Mouse (Mus musculus): ENCODE data around the gene Irf2bp2. TPM values are rescaled to one million over a fixed set of nuclear protein-coding genes. Genes with fewer than 3 reads are reported as not detected.

Gene Irf2bp2
- polyA plus RNA-seq, 1 experiment from 2014 or later = 7.7 TPM

GRCm38 (mm10) chr8:126583534-126583933, 10.3 kb downstream of the Irf2bp2 start:
- Histone ChIP-seq H3K36me3 (no peaks in the 10 kb centered on the region), H3K4me2 (replicated peaks) (peak overlapping the region; percentile 100), H3K9me3 (no peaks in the 10 kb centered on the region), H3K4me1 (peaks cover 50% of the 10 kb centered on the region), H3K4me3 (peak overlapping the region; percentile 58), H3K9ac (replicated peaks) (peak overlapping the region; percentile 74; the same call in 1 of the 2 replicates), H3K27me3 (0 out of 2 replicates have a peak, but pooled peaks cover 5% of the 10 kb centered on the region), H3K27ac (replicated peaks) (peak overlapping the region; percentile 83)
- ATAC-seq (ENCODE audit: low FRiP score, low read depth) = peak; percentile 42
- WGBS = 3% methylated on average over 13 of the region's 13 CpGs

- no peaks in the 10 kb centered on the region for H3K36me3 ChIP-seq
- ATAC-seq (ENCODE audit: low FRiP score, low read depth) = no peak
- no peak overlapping the region for H3K9ac ChIP-seq (replicated peaks)
- 0 out of 2 replicates have a peak, but pooled peaks cover 5% of the 10 kb centered on the region for H3K27me3 ChIP-seq
- WGBS = 28% methylated on average over 2 of the region's 2 CpGs
- H3K4me3 ChIP-seq = no peak overlapping the region
- H3K4me1 ChIP-seq = peaks cover 47% of the 10 kb centered on the region
- H3K9me3 ChIP-seq = no peaks in the 10 kb centered on the region
- H3K4me2 ChIP-seq (replicated peaks) = peak overlapping the region; percentile 100; the same call in 1 of the 2 replicates
- H3K27ac ChIP-seq (replicated peaks) = peak overlapping the region; percentile 42
Measured at GRCm38 (mm10) chr8:126583018-126583417, 10.8 kb downstream of the Irf2bp2 start.

GRCm38 (mm10) chr8:126582509-126582908, 11.3 kb downstream of the Irf2bp2 start:
- WGBS = 34% methylated on average over 6 of the region's 6 CpGs
- Histone ChIP-seq H3K9ac (replicated peaks) (no peak overlapping the region), H3K4me1 (peaks cover 41% of the 10 kb centered on the region), H3K9me3 (no peaks in the 10 kb centered on the region), H3K4me2 (replicated peaks) (no peak overlapping the region), H3K27me3 (0 out of 2 replicates have a peak, but pooled peaks cover 5% of the 10 kb centered on the region), H3K4me3 (no peak overlapping the region), H3K27ac (replicated peaks) (peak overlapping the region; percentile 42; the same call in 1 of the 2 replicates), H3K36me3 (no peaks in the 10 kb centered on the region)
- ATAC-seq (ENCODE audit: low FRiP score, low read depth) = no peak

- Histone ChIP-seq H3K36me3 (no peaks in the 10 kb centered on the region), H3K27me3 (0 out of 2 replicates have a peak, but pooled peaks cover 5% of the 10 kb centered on the region), H3K4me2 (replicated peaks) (no peak overlapping the region), H3K9ac (replicated peaks) (no peak overlapping the region), H3K4me1 (peaks cover 35% of the 10 kb centered on the region), H3K27ac (replicated peaks) (no peak overlapping the region), H3K9me3 (no peaks in the 10 kb centered on the region), H3K4me3 (no peak overlapping the region)
- ATAC-seq (ENCODE audit: low FRiP score, low read depth) = no peak
- 91% methylated on average over 6 of the region's 6 CpGs for WGBS
Measured at GRCm38 (mm10) chr8:126581662-126582061, 12.1 kb downstream of the Irf2bp2 start.

- H3K27me3 ChIP-seq = 0 out of 2 replicates have a peak, but pooled peaks cover 5% of the 10 kb centered on the region
- H3K4me3 ChIP-seq = no peak overlapping the region
- H3K36me3 ChIP-seq = no peaks in the 10 kb centered on the region
- no peaks in the 10 kb centered on the region for H3K9me3 ChIP-seq
- H3K4me1 ChIP-seq = peaks cover 31% of the 10 kb centered on the region
- H3K9ac ChIP-seq (replicated peaks) = no peak overlapping the region
- no peak overlapping the region for H3K27ac ChIP-seq (replicated peaks)
- over 99% methylated on average over 4 of the region's 4 CpGs for WGBS
- ATAC-seq (ENCODE audit: low FRiP score, low read depth) = no peak
- H3K4me2 ChIP-seq (replicated peaks) = no peak overlapping the region
Measured at GRCm38 (mm10) chr8:126580826-126581225, 13.0 kb downstream of the Irf2bp2 start.

GRCm38 (mm10) chr8:126580086-126580485, 13.7 kb downstream of the Irf2bp2 start:
- ATAC-seq (ENCODE audit: low FRiP score, low read depth) = no peak
- no peak overlapping the region for H3K27ac ChIP-seq (replicated peaks)
- H3K4me1 ChIP-seq = peaks cover 23% of the 10 kb centered on the region
- H3K36me3 ChIP-seq = no peaks in the 10 kb centered on the region
- no peaks in the 10 kb centered on the region for H3K9me3 ChIP-seq
- 94% methylated on average over 1 of the region's 1 CpGs for WGBS
- no peak overlapping the region for H3K4me3 ChIP-seq
- H3K9ac ChIP-seq (replicated peaks) = no peak overlapping the region
- H3K27me3 ChIP-seq = 0 out of 2 replicates have a peak, but pooled peaks cover 5% of the 10 kb centered on the region
- H3K4me2 ChIP-seq (replicated peaks) = no peak overlapping the region

- 84% methylated on average over 3 of the region's 3 CpGs for WGBS
- Histone ChIP-seq H3K9me3 (no peaks in the 10 kb centered on the region), H3K4me1 (peaks cover 9% of the 10 kb centered on the region), H3K36me3 (no peaks in the 10 kb centered on the region), H3K4me3 (no peak overlapping the region), H3K4me2 (replicated peaks) (no peak overlapping the region), H3K27me3 (0 out of 2 replicates have a peak, but pooled peaks cover 5% of the 10 kb centered on the region), H3K27ac (replicated peaks) (no peak overlapping the region), H3K9ac (replicated peaks) (no peak overlapping the region)
- no peak for ATAC-seq (ENCODE audit: low FRiP score, low read depth)
Measured at GRCm38 (mm10) chr8:126578641-126579040, 15.1 kb downstream of the Irf2bp2 start.

- ATAC-seq (ENCODE audit: low FRiP score, low read depth) = no peak
- WGBS = 93% methylated on average over 8 of the region's 8 CpGs
- no peak overlapping the region for H3K4me2 ChIP-seq (replicated peaks)
- no peaks in the 10 kb centered on the region for H3K27me3 ChIP-seq
- no peaks in the 10 kb centered on the region for H3K36me3 ChIP-seq
- H3K27ac ChIP-seq (replicated peaks) = no peak overlapping the region
- no peak overlapping the region for H3K4me3 ChIP-seq
- no peaks in the 10 kb centered on the region for H3K9me3 ChIP-seq
- no peaks in the 10 kb centered on the region for H3K4me1 ChIP-seq
- no peak overlapping the region for H3K9ac ChIP-seq (replicated peaks)
Measured at GRCm38 (mm10) chr8:126576919-126577318, 16.9 kb downstream of the Irf2bp2 start.

- Histone ChIP-seq H3K9ac (replicated peaks) (no peak overlapping the region), H3K4me2 (replicated peaks) (no peak overlapping the region), H3K36me3 (no peaks in the 10 kb centered on the region), H3K27me3 (no peaks in the 10 kb centered on the region), H3K27ac (replicated peaks) (no peak overlapping the region), H3K4me3 (no peak overlapping the region), H3K4me1 (no peaks in the 10 kb centered on the region), H3K9me3 (no peaks in the 10 kb centered on the region)
- ATAC-seq (ENCODE audit: low FRiP score, low read depth) = no peak
Measured at GRCm38 (mm10) chr8:126576086-126576485, 17.7 kb downstream of the Irf2bp2 start.

GRCm38 (mm10) chr8:126574882-126575637, 18.7 kb downstream of the Irf2bp2 start:
- 89% methylated on average over 16 of the region's 16 CpGs for WGBS
- H3K27ac ChIP-seq (replicated peaks) = no peak overlapping the region
- H3K9me3 ChIP-seq = no peaks in the 10 kb centered on the region

GRCm38 (mm10) chr8:126573878-126574277, 19.9 kb downstream of the Irf2bp2 start:
- Histone ChIP-seq H3K9me3 (no peaks in the 10 kb centered on the region), H3K4me2 (replicated peaks) (no peak overlapping the region), H3K27ac (replicated peaks) (no peak overlapping the region), H3K4me1 (peaks cover 14% of the 10 kb centered on the region), H3K4me3 (no peak overlapping the region), H3K36me3 (no peaks in the 10 kb centered on the region), H3K27me3 (no peaks in the 10 kb centered on the region), H3K9ac (replicated peaks) (no peak overlapping the region)
- WGBS = 92% methylated on average over 4 of the region's 4 CpGs
- ATAC-seq (ENCODE audit: low FRiP score, low read depth) = no peak

More at GRCm38 (mm10) chr8:126574882-126575637, 18.7 kb downstream of the Irf2bp2 start:
- ATAC-seq (ENCODE audit: low FRiP score, low read depth) = no peak
- Histone ChIP-seq H3K36me3 (no peaks in the 10 kb centered on the region), H3K4me3 (no peak overlapping the region), H3K9ac (replicated peaks) (no peak overlapping the region), H3K4me1 (peaks cover 7% of the 10 kb centered on the region), H3K4me2 (replicated peaks) (no peak overlapping the region), H3K27me3 (no peaks in the 10 kb centered on the region)

- WGBS = 92% methylated on average over 6 of the region's 6 CpGs
- Histone ChIP-seq H3K4me2 (replicated peaks) (no peak overlapping the region), H3K27me3 (no peaks in the 10 kb centered on the region), H3K36me3 (no peaks in the 10 kb centered on the region), H3K4me1 (peaks cover 14% of the 10 kb centered on the region), H3K27ac (replicated peaks) (no peak overlapping the region), H3K4me3 (no peak overlapping the region), H3K9ac (replicated peaks) (no peak overlapping the region), H3K9me3 (no peaks in the 10 kb centered on the region)
- no peak for ATAC-seq (ENCODE audit: low FRiP score, low read depth)
Measured at GRCm38 (mm10) chr8:126573079-126573694, 20.6 kb downstream of the Irf2bp2 start.
